Mouse (Mus musculus) left cerebral cortex, postnatal 4 days (tissue): ENCODE measurements at regions not wholly inside any gene's neighbourhood (a gene's known extent, or its start where the extent isn't known, plus 50 kb on each side); places are given as distances from the start of the nearest gene placed in this dataset.

Experiments used
- DNase-seq: peaks from one replicate; pipeline ENCODE4 v3.0.0-alpha.2; 2022
- intact Hi-C: fragments of 180-260 bp; cut with DNase I; formaldehyde crosslinking; loops from one replicate; pipeline ENCODE4 v1.15.1; 2025

DNA sequence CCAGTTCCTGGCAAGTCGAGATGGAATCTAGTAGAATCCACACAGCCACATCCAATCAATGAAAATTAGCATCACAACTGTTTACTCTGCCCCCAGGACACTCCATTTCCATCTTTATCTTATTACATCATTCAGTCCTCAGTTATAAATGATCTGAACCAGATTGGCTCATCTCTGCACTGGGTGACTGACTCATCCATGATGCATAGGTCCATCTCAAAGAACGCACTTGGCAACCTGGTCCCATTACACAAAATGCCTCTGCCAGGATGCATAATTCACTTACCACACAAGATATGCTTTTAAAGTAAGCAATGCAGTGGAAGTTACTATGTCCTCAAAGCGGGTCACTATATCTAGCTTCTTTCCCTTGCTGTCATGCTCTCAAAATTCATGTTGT is 110.0 kb upstream of the Gria1 start:
- no peak for DNase-seq
- intact Hi-C loops: no loop called here

DNA sequence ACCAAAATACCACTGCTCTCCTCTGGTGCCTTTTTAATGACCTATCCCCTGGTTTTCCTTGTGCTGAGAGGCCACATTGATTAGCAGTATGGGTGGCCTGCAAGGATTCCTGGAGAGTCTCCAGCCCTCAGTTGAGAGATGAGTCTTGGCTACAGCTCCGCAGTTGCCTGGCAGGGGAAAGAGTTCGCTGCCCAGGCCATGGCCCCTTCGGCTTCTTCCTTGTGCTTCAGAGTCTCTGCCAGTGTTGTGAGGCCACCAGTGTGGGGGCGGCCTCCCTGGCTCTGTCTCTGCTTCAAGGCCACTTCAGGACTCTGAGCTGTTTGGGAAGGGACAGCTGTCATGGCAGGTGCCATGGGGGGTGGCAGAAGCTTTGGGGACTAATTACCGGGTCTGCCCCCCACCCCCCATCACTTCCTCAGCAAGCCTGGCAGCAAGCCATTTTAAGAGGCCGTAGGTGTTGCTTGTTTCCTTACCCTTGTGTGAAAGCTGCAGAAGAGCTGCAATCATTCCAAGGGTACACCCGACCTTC is 85.8 kb upstream of the Gria1 start:
- peak; percentile 74 for DNase-seq
- intact Hi-C loops: no loop called here

DNA sequence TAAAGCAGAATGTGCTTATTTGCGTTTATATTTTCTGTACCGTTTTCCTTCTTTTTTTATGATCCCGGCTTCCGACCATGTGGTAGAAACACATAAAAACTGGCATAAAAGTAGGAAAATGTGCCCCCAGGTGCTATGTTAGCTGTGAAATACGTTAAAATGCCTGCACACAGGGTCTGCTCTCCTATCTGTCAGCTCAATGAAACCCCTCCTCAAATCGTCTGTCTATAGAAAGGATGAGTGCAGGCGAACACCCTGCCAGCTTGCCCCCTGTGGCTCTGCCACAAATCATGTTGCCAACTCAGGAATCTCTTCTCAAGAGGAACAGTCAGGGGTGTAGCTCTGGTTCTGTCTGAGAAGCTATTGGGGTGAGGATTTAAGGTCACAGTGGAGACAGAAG is 78.4 kb upstream of the Gria1 start:
- no peak for DNase-seq
- intact Hi-C loops: no loop called here

DNA sequence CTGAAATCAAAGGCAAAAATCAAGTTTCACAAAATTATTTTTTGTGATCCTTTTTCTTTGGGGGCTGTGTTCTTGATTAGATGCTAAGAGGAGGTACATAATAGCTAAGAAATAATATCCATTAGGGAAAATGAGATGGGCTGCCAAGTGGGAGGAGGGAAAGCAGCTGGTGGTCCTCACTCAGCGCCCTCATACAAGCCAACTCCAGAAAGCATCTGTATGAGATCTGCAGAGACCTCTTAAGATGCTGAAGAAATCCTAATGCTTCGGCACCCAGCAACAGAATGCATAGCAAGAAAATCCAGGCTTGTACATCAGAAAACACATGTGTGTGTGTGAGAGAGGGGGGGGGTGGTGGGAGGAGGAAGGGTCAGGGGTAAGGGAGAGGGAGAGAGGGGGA is 58.8 kb upstream of the Gria1 start:
- DNase-seq: no peak
- intact Hi-C loops: no loop called here

DNA sequence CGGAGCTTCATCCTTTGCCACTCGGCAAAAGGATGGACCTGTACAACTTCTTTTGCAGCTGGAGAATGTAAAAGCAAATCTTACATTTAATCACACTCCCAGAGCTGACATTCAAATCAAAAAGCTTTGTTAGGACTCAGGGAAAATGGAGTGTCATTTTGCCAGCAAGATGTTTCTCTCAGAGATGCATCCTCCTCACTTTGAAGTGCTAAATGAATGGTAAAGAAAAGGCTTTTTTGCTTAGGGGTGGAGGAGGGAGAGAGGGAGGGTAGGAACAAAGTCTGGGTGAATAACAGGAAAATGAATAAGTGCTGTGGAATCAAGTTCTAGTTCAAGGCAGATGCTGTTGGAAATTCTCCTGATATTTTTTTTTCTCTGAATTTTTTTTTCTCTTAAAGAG is 53.4 kb upstream of the Gria1 start:
- DNase-seq: no peak
- intact Hi-C loops: no loop called here
